Mouse (Mus musculus): ENCODE results near the gene Sephs2.

DNA sequence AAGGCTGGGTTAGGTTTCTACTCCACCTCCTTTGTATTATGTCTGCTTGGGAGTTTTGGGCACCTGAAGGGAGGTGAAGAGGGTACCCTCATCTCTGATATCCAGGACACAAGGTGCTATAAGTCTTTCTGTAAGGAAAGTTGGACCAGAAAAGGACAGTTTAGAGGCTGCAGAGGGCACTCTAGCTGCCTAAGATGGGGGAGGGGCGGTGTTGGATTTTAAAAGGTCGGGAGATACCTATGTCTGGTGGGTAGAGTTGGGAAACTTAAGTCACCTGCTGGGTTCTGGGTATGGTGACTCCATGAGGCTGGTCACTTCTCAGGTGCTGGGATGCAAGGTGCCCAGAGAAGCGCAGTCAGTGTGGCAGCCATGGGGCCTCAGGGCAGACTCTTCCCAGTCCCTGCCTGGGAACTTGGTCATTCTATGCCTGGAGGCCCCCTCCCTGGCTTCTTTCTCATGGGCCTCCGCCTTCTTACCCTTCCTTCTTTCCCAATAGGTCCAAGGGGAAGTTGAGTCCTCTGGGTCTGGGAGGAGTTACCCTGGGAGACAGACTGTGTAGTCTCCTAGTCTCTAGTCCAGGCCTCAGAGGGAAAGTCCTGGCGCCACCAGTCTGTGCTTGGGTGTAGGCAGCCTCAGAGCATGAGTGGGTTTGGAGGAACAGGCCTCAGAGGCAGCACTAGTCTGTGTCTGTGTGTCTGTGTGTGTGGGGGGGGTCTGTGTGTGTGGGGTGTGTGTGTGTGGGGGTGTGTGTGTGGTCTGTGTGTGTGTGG, 23.1 kb upstream of the Sephs2 start:
- TF ChIP-seq CHD2 (IDR thresholded peaks at IDR 0.05; ENCODE audit: low read depth, low read length) (no peak), ZNF384 (IDR thresholded peaks at IDR 0.05; ENCODE audit: low read depth, low read length) (no peak), MAFK (IDR thresholded peaks at IDR 0.05; ENCODE audit: insufficient read depth, low read depth, low read length) (no peak), HCFC1 (IDR thresholded peaks at IDR 0.05; ENCODE audit: borderline replicate concordance, insufficient read depth, low read length) (no peak), ZC3H11A (IDR thresholded peaks at IDR 0.05; ENCODE audit: borderline replicate concordance, low read depth, low read length) (no peak)
